Mouse (Mus musculus) cerebellum, postnatal 4 days (tissue): Measurements from ENCODE around the gene Ankrd27.
A peak's percentile ranks its signal among the peaks of the same experiment; 100 is the strongest.

Experiments
- DNase-seq, 2 experiments: peaks; one replicate each; pipeline ENCODE4 v3.0.0; 2022; ENCODE audit warnings: low spot score in 2 of 2, mixed read lengths in 1 of 2

Gene Ankrd27

DNA sequence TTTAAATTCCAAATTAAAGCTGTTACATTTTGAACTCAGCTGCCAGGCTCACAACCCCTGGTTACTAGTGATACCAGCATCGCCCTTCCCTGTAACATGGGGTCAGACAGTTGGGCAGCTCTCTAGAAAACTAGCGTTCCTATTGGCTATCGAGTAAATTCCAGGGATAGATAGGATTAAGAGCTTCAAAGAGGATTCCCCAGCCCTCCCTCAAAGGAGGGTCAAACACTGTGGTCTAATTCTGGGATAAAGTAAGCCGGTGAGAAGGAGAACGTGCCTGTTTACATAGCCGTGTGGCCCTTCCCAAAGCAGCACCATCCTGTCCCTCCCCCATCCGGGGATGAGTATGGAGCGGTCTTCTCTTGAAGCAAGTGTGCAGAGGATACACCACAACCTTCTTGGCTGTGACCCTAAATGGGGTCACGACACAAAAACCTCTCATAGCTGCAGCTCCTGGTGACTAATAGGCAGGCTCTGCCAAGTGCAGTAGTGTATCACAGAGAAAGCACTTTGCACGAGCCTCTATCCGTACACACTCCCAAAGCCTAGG lies 2.5 kb upstream of the Ankrd27 start:
- DNase-seq = no peak

DNA sequence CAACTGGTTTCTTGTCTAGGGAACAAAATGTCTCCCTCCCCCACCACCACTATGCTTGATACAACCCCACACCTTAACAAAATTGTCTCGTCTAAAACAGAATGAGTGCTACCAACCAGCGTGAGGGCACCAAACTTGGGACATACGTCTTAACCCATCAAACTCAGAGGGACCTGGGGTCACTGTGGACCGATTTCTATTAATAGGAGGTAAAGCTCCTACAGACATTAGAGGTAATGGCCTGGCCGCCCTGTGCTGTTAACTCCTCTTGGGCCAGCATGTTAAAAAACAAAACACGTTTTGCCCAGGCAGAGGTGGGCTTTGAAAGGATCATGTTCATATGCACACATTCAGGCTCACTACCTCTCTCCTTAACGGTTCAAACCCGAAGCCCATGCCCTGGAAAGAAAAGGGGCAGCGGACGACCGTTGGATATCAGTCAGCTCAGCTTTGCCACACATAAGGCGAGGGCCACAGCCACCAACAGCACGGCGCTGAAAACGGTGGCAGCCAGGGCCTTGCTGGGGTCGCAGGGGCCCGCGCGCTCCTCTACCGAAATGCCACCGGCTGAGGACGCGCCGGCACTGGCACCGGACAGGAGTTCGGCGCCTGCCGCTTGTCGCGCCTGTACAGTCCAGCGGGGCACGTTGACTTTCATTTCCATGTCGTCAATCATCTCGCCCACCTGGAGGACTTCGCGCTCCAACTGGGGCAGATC lies 1.8 kb upstream of the Ankrd27 start:
- DNase-seq = no peak

DNA sequence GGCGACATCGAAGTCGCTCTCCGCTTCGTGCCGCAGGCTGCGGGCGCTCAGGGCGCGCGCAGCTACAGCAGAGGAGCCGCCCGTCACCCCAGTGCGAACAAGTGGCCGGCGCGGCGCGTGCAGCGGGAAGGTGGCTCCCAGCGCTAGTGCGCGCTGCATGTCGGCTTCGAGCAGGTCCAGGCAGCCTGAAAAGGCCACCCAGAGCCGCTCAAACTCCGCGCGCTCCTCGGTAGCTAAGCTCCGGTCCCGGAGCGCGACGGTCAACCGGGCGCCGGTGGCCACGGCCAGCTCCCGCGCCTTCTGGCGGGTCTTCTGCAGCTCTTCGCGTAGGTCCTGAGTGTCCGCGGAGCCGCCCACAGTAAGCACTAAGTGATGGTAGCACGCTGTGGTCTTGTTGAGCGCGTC lies 1.3 kb upstream of the Ankrd27 start:
- DNase-seq = peak in 1 of 2 experiments; percentile 10

DNA sequence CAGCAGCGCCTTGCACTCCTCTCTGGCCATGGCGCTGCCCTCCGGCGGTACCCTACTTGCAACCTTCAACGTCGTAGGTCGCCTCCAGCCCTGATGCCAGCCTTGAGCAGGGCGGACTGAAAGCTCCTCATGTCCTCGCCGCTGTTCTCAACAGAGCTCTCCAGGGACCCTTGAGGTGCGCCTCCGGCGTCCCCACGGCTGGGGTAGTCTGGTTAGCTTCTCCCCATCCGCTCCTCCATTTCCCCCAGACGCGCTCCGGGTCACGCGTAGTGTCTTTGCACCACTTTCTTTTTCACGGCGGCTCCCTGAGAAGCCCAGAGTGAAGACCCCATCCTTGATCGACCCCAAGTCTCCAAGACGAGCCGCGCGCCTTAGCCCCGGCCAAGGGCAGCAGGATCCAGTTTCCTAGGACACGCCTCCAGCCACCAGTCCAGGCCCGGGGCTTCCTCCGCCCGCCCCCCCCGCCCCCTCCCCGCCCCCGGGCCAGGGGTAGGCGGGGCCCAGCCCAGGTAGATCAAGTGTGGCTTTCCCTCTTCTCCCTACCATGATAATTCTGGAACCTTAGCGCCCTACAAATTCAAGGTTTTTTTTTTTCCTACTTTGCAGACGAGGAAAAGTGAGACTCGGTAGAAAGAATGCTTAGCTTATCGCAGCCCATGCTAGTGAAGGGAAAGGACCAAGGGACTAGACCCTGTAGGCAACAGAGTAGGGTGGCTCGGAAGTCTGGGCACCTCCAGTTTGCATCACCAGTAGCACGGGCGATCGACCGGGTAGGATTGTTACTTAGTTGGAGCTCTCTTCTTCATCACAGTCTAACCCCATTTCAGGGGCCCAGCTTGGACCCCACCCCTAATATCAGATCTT lies 621 bp upstream of the Ankrd27 start, which contains the start of gene Rgs9bp:
Gene Rgs9bp (minus strand): TSS at position 392 of the 864 bp plus-strand sequence.
- DNase-seq = peak in 1 of 2 experiments; percentile 17

DNA sequence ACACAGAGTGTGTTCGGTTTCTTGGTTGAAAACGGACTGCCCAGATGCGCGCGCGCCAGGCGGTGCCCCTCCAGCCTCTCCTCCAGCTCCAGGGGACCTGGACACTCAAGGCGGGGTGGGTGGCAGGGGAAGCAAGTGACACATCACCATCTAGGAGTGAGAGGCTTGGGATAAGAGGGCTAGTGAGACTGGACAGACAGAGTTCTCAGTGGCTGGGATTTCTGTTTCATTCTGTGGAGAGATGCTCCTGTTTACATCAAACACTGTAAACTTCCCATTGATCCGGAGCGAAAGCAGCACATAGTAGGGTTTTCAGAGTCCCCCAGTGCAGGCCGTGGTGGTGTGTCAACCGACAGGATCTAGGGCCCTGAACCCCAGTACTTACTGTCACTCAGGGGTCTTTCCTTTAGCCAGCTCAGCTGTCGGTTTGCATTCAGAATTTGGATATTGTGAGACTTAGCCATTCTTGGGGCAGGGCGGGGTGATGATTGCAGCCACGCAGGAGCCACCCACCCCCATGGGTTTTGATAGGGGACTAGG lies 932 bp downstream of the Ankrd27 start:
- no peak for DNase-seq

DNA sequence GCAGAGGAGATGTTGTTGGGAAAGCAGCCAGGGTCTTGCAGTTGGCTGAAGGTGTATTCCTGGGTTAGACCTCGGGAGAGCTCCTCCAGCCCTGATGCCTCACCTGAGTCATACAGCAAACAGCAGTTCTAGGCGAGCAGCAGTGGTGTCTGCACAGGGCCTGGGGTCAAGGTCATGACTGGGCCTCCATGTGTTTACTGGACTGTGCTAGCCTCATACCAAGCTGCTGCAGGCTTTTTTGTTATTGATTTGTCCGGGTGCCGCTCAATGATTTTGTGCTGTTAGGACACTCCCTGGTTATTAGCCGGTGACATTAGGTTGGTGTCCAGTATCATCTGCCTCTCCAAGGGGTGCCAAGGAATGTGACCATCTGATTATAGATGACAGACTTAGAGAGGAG lies 1.7 kb downstream of the Ankrd27 start:
- DNase-seq = no peak

DNA sequence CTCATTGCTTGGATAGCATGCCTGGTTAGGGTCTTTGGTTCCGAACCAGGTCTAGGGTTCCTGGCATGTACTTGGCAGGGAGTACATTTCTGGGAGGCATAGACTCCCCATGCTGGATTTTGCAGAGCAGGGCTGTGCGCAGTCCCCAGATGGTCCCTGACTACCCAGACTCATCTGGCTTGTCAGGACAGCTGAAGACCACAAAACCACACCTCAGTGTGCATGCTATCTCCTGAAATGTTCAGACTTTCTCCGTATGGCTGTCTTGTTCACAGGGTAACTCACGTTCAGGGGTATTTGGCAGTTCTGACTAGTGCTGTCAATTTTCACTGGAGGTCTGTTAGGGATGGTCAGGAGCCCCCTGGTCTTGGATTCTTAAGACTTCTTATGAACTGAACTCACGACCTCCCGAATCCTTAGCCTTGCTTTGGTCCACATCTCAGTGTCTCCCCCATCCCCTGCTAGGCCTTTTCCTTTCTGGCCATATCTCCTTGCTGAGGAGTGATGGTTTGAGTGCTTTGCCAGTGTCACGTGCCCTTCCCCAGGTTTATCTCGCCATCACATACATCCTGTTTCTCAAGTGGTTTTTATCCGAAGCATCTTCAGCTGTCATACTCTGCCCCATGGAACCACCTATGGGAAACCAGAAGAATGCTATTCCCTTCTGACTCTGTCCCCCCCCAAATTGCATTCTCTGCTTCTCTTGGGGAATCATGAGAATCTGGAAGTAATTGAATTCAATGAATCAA lies 2.8 kb downstream of the Ankrd27 start:
- no peak for DNase-seq

DNA sequence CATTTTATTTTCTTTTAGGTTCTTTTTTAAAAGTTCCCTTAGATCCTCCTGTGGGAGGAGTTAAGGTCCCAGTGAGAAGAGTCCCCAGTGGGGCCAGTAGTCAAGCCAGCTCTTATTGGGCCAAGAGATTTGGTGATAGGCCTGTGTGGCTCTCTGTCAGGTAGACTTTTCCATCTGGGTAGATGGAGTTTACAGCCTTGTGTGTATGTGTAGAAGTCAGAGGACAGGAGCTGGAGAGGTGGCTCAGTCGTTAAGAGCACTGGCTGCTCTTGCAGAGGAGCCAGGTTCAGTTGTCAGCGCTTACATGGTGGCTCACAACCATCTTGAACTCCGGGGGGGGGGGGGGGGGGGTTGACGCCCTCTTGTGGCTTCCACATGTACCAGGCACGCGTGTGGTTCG lies 3.4 kb downstream of the Ankrd27 start:
- DNase-seq = no peak

DNA sequence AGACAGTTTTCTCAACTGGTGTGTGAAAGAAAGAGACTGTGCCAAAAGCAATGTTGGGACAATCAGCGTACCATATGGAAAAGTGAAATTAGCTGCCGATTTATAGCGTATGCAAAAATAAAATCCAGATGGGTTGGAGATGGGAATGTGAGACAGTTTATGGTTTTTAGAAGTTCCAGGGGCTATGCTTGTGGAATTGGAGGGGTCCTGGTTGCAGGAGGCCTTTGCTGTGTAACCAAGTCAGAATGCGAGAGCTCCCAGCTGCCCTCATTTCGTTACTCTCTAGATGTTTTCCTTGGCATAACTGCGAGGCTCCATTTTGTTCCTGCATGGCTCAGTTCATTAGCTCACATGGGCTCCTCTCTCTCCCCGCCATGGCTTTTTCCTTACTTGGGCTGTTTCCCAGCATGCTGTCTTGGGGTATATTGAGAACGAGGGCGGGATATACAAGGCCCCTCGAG lies 4.7 kb downstream of the Ankrd27 start:
- no peak for DNase-seq

DNA sequence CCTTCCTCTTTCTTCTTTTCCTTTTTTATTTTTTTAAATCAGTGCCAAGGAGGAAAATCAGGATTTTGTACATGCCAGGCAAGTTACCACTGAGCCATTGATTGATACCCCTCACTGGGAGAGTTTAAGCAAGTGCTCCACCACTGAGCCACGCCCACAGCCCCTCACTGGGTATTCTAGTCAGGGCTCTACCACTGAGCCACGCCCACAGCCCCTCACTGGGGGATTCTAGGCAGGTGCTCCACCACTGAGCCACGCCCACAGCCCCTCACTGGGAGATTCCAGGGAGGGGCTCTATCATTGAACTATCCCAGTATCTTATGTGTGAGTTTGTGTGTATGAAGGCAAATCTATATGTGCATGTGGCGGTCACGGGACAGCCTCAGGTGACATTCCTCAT lies 8.3 kb downstream of the Ankrd27 start:
- no peak for DNase-seq

DNA sequence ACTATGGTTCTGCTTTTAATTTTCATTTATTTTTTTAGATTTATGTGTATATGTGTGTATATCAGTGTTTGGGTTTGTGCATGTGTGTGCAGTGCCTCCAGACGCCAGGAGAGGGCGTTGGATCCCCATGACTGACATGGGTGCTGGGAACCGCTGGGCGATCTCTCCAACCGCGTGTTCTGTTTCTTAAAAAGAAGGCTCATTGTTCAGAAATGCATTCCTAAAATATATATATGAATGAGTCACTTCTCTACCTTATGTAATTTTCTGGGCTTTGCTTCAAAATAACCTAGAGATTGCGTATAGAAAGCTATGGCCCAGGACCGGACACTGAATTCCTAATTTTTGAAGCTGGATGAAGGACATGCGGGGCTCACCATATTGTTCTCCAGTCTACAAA lies 13.4 kb downstream of the Ankrd27 start:
- no peak for DNase-seq

DNA sequence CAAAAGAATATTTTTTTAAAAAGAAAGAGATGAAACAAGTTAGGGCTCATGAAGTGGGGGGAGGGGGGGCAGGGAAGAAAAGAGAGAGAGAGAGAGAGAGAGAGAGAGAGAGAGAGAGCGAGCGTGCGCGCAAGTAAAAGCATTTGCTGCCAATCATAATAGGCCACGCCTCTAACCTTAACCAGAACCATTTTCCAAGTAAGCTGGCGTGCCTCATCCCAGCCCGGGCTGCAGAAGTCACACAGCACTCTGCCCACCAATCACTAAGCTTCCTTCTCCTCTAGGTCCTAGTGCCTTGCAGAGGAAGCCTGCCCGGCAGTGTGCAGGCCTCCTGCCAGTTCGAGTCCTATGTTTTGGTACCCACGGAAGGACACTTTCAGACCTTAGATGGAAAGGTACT lies 14.0 kb downstream of the Ankrd27 start:
- no peak for DNase-seq

DNA sequence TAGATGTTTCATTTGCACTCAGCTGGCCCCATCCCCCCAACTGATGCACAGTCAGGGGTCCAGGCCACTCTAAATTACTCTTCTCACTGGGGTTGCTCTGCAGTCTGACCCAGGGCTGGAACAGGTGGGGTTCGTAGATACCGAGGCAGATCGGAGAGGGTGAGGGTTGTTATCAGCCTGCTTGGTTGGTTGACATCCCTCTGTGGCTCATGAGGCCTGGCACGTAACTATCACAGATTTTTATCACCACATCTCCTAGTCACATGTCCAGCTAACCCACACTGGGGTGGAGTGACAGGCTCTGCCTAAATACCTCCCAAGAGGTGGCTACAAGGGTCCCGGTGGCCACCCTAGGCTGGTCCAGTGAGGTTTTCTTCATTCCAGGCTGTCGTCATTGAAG lies 15.1 kb downstream of the Ankrd27 start:
- DNase-seq = no peak

DNA sequence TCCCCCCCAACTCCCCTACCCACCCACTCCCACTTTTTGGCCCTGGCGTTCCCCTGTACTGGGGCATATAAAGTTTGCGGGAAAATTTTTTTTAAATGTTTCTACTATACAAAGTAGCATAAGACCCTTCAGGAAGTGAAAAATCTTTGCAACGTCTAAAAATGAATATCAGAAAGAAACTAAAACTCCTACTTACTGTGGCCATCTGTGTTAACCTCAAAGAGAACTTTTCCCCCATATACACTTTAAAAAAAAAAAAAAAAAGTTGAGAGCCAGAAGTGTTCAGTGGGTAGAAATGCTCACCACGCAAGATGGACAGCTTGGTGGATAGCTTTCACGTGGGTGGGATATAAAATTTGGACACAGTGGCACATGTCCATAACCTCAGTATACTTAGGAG lies 16.7 kb downstream of the Ankrd27 start:
- no peak for DNase-seq

DNA sequence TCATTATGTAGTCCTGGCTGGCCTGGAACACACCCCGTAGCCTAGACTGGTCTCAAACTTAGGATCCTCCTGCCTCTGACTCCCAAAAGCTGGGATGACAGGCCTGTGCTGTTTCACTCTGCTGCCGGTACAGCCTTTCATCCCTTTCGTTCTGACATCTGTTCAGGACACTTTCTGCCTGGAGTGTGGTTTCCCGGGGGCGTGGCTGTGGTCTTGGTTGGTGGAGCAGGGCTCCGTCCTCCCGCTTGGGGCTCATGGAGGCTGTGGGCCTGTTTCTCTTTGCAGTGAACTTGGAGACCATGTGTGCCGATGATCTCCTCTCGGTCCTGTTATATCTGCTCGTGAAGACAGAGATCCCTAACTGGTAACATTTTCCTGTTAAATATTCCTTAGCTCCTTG lies 20.8 kb downstream of the Ankrd27 start:
- no peak for DNase-seq

DNA sequence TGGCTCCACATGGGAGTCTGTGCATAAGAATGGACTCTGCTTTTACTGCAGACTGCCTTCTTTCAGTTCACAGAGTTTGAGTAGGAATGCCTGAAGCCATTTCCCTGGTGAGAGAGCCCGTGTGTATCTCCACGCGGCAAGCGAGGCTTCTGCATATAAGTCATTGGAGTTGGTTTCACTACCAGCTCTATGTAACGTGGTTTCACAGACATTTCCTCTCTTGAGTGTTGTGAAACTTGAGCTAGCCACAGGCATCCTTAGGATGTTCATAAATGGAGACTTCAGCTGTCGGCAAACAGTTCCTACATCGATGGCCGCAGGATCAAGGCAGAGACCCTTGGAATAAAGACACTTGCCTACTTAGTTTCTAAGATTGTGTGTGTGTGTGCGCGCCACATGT lies 23.2 kb downstream of the Ankrd27 start:
- DNase-seq = no peak

DNA sequence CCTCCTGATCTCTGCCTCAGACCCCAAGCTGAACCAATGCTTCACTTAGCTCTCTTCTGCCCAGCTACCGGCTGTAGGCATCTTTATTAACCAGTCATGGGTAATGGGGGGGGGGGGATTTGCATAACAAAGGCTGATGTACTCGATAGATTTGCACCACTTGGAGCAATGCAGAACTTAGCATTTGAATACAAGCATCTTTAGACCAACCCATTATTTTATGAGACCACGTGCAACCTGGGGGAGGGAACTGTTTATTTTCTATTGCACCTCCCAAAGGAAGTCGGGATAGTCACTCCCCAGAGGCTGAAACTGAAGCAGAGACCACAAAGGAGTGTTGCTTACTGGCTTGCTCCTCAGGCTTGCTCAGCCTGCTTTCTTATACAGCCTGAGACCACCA lies 31.5 kb downstream of the Ankrd27 start:
- DNase-seq = no peak

DNA sequence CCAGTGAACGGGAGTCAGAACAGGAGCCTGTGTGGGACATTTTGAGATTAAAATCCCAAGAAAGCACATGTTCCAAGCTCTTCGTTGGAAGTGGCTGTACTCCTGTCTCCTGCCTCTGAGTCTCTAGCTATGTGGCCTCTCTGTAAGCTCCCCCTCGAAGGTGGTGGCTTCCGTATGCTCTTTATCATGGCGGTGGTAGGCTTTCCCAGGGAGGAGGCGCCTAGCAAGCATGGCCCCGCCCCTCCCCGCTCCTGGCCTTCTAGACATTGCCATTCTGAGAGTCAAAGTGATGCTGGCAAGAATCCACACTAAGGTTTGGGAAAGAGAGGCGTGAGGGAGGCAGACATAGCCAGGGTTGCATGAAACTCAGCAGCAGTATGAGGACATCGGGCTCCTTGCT lies 36.6 kb downstream of the Ankrd27 start:
- no peak for DNase-seq

DNA sequence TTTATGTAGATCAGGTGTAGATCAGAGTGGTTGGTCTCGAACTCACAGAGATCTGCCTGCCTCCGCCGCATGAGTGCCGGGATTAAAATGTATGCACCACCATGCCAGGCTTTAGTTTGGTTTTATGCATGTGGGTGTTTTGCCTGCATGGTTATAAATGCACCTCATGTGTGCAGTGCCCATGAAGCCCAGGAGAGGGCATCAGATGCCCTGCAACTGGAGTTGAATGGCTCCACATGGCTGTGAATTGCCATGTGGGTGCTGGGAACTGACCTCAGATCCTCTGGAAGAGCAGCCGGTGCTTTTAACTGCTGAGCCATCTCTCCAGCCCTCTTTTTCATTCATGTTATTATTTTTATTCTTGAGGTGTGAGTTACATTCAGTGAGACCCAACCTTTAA lies 40.0 kb downstream of the Ankrd27 start:
- no peak for DNase-seq

DNA sequence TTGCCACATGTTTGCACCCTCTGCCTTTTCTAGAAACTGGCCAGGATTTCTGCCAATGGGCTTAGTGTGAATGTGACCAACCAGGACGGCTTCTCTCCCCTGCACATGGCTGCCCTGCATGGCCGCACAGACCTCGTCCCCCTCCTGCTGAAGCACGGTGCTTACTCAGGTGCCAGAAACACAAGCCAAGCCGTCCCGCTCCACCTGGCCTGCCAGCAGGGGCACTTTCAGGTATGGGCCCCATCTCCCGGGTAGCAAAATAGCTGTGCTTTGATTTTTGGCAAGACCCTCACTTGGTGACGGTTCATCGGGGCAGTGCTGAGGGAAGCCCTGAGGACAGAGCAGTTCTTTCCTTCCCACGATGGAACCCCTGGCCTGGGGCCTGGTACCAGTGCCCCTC lies 41.3 kb downstream of the Ankrd27 start:
- DNase-seq = no peak

DNA sequence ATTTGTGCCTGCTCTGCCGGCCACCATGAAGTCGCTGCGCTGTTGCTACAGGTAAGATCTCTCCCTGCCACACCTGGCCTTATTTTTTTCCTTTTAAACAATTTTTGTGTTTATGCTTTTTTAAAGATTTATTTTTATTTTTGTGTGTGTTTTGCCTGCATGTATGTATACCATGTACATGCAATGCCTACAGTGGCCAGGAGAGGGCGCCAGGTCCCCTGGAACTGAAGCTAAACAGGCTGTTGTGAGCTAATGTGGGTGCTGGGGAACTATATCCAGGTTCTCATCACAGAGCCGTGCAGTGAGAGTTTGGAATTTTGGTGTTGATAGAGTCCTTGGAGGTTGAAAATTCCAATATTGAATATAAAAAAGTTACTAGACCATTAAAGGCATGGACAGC lies 42.5 kb downstream of the Ankrd27 start:
- peak in 1 of 2 experiments; percentile 33 for DNase-seq

DNA sequence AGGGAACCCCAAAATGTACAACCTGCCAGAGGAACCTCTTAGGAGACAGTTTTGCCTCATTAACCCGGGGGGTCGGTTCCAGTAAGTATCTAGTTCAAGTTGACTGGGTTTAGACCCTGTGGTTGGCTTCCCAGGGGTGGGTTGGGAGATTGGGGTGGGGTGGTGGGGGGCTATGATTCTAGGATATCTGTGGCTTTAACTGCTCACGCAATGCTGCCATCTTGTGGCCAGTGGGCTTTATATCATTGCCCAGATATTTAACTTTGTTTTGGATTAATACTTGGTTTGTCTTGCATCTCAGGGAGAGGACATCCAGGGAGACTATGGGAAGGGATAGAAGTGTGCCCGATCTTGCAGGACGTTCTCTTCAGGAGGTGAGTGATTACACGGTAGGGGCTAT lies 50.2 kb downstream of the Ankrd27 start:
- DNase-seq = peak in 1 of 2 experiments; percentile 40
